35 mouse cellular contexts compared by ENCODE assay signal in genomic region chr5:62792776-62793175, GRCm38 (mm10). TPM values are rescaled to one million over a fixed set of nuclear protein-coding genes. Genes with fewer than 3 reads are reported as not detected.
"Had no signal": no experiment of that assay in that cellular context is flagged by ENCODE, and none has a peak within 500 bp of the region (broad histone marks: within the 10 kb centered on the region; RNA-seq: fewer than 3 reads in every experiment).

No protein-coding gene starts in this region.

- DNase-seq: cerebellum, adult 2 months; cerebellum, adult 8-10 months; cerebellum, adult 9-10 months; cerebellum, adult 9-11 months; cerebellum, postnatal 10 days; cerebellum, postnatal 14 days; cerebellum, postnatal 25 days; cerebellum, postnatal 36 days; embryo, embryonic 11 days; forebrain, postnatal 0 days; gastrocnemius, adult 2 months; gastrocnemius, postnatal 10 days; gastrocnemius, postnatal 14 days; gastrocnemius, postnatal 25 days; gastrocnemius, postnatal 36 days; heart, adult 11 months; heart, adult 18-20 months; heart, adult 2 months had no signal

- H3K4me3 ChIP-seq: embryonic facial prominence, embryonic 10.5 days; embryonic facial prominence, embryonic 12.5 days; embryonic facial prominence, embryonic 13.5 days; embryonic facial prominence, embryonic 15.5 days; erythroblast, embryonic 14.5 days; forebrain, embryonic 10.5 days; forebrain, embryonic 12.5 days; forebrain, embryonic 13.5 days; forebrain, embryonic 15.5 days; gastrocnemius, adult 2 months; heart, adult 2 months had no signal

- H3K27ac ChIP-seq: embryonic facial prominence, embryonic 10.5 days; embryonic facial prominence, embryonic 12.5 days; embryonic facial prominence, embryonic 13.5 days; embryonic facial prominence, embryonic 15.5 days; forebrain, embryonic 10.5 days; forebrain, embryonic 12.5 days; forebrain, embryonic 13.5 days; forebrain, embryonic 15.5 days; gastrocnemius, adult 2 months; heart, adult 2 months had no signal

- ATAC-seq: forebrain, embryonic 13.5 days; forebrain, embryonic 14.5 days; forebrain, embryonic 15.5 days; forebrain, embryonic 16.5 days; forebrain, postnatal 0 days had no signal

RNA-seq across cellular contexts. Expression of gene Dthd1, which starts 20.8 kb away (rescaled TPM):
- total RNA-seq: common myeloid progenitor, adult 5-6 weeks; gastrocnemius, adult 18-20 months; gastrocnemius, adult 2 months; gastrocnemius, adult 8-10 months; gastrocnemius, postnatal 10 days; gastrocnemius, postnatal 14 days; gastrocnemius, postnatal 25 days; gastrocnemius, postnatal 36 days; gastrocnemius, postnatal 4 days; granulocyte monocyte progenitor cell, adult 5-6 weeks; heart, adult 2 months; heart, adult 8-10 months had no signal
